Mouse (Mus musculus) heart, adult 18-20 months (tissue): Measurements from ENCODE around the gene Smc3. TPM values are rescaled to one million over a fixed set of nuclear protein-coding genes. Genes with fewer than 3 reads are reported as not detected.

ENCODE experiments used
- DNase-seq, 2 experiments: peaks; one replicate each; pipeline ENCODE4 v3.0.0; 2021 to 2022; ENCODE audit warnings: mixed read lengths in 1 of 2
- long read RNA-seq, 2 experiments: library from polyadenylated mRNA; stranded (forward); transcript quantifications; one replicate each; pipeline ENCODE4 v2.0.0; 2021
- total RNA-seq, 2 experiments: library from RNA; stranded (reverse); gene quantifications; 2 replicates each; pipeline ENCODE4 v1.2.3; 2021

Smc3 gene
- 10 to 100 TPM; 20.2 to 22.6 TPM for total RNA-seq
- long read RNA-seq, experiment 1, full-length matches to known transcripts, result 19 of 22 reads
- long read RNA-seq, experiment 1, partial matches to known transcripts, result 3 of 22 reads
- long read RNA-seq, experiment 1, other reads (novel, unspliced or antisense), result 0 of 22 reads
- long read RNA-seq, experiment 2, full-length matches to known transcripts, result 7 of 8 reads
- long read RNA-seq, experiment 2, partial matches to known transcripts, result 1 of 8 reads
- long read RNA-seq, experiment 2, other reads (novel, unspliced or antisense), result 0 of 8 reads

GRCm38 (mm10) chr19:53599757-53600539 lies at the start of gene Smc3:
Smc3 (plus strand) TSS chr19:53600398.
- peak; percentile 99 to 100 for DNase-seq

GRCm38 (mm10) chr19:53550972-53551371 lies 49.2 kb upstream of the Smc3 start:
- DNase-seq, result no peak

GRCm38 (mm10) chr19:53552216-53552786 lies 47.9 kb upstream of the Smc3 start:
- DNase-seq, result no peak

- DNase-seq, result no peak
Observed at GRCm38 (mm10) chr19:53552795-53553194, 47.4 kb upstream of the Smc3 start.

GRCm38 (mm10) chr19:53554402-53554801 lies 45.8 kb upstream of the Smc3 start:
- DNase-seq, result no peak

GRCm38 (mm10) chr19:53554981-53555616 lies 45.1 kb upstream of the Smc3 start:
- no peak for DNase-seq

GRCm38 (mm10) chr19:53556841-53557240 lies 43.4 kb upstream of the Smc3 start:
- no peak for DNase-seq

GRCm38 (mm10) chr19:53557267-53557936 lies 42.8 kb upstream of the Smc3 start:
- peak; percentile 35 to 36 for DNase-seq

- DNase-seq, result no peak
Observed at GRCm38 (mm10) chr19:53560436-53560835, 39.8 kb upstream of the Smc3 start.

GRCm38 (mm10) chr19:53564174-53564573 lies 36.0 kb upstream of the Smc3 start:
- DNase-seq, result no peak

GRCm38 (mm10) chr19:53565565-53566277 lies 34.5 kb upstream of the Smc3 start:
- DNase-seq, result no peak

GRCm38 (mm10) chr19:53567864-53568263 lies 32.3 kb upstream of the Smc3 start:
- DNase-seq, result no peak

GRCm38 (mm10) chr19:53568553-53568952 lies 31.6 kb upstream of the Smc3 start:
- no peak for DNase-seq

GRCm38 (mm10) chr19:53571056-53571455 lies 29.1 kb upstream of the Smc3 start:
- no peak for DNase-seq

GRCm38 (mm10) chr19:53571501-53572428 lies 28.4 kb upstream of the Smc3 start:
- no peak for DNase-seq

GRCm38 (mm10) chr19:53572607-53573006 lies 27.6 kb upstream of the Smc3 start:
- DNase-seq, result no peak

GRCm38 (mm10) chr19:53573151-53573550 lies 27.0 kb upstream of the Smc3 start:
- no peak for DNase-seq

GRCm38 (mm10) chr19:53574131-53574530 lies 26.1 kb upstream of the Smc3 start:
- no peak for DNase-seq

GRCm38 (mm10) chr19:53574546-53574945 lies 25.7 kb upstream of the Smc3 start:
- no peak for DNase-seq

GRCm38 (mm10) chr19:53575296-53576010 lies 24.7 kb upstream of the Smc3 start:
- DNase-seq, result no peak
